Mouse (Mus musculus) liver, embryonic 14.5 days (tissue): ENCODE results near the gene Gal3st1.

Experiments used
- CTCF ChIP-seq: IDR thresholded peaks from 2 replicates; pipeline ENCODE4 v1.5.1; 2016; ENCODE audit warnings: antibody characterized with exemption, low read depth, control low read depth
- EP300 ChIP-seq: IDR thresholded peaks from 2 replicates; pipeline ENCODE4 v1.6.1; 2016; ENCODE audit warnings: antibody characterized with exemption, low read depth

DNA sequence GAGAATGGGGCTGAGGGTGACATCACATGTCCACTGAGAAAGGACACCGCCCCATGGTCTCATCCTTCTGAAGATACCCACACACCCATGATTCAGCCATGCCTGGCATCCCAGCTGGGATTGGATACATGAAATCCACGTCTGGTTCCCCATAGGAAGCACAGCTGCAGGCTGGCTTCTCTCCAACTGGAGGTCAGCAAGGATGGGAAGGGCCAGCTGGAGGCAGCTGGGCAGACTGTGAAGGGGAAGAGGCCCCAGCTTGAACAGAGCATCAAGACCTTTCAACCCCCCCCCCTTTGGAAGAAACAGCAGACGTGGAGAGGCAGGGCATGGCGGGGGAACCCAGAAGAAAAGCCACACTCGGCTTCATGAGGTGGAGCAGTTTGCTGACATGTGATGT is 63.1 kb downstream of the Gal3st1 start:
- TF ChIP-seq EP300 (no peak), CTCF (no peak)
